Mouse (Mus musculus) C2C12 (cell line): ENCODE data around the gene Gm45213. TPM values are rescaled to one million over a fixed set of nuclear protein-coding genes. Genes with fewer than 3 reads are reported as not detected.

Source experiments
- H3K27me3 ChIP-seq: one replicate; pipeline ENCODE4 v1.6.1; 2011; ENCODE audit not compliant: control insufficient read depth, insufficient read depth, insufficient read length
- H3K36me3 ChIP-seq: one replicate; pipeline ENCODE4 v1.6.1; 2011; ENCODE audit not compliant: control insufficient read depth, insufficient read depth
- H3K4me3 ChIP-seq: one replicate; pipeline ENCODE4 v1.5.1; 2011; ENCODE audit warnings: mild to moderate bottlenecking, control low read depth; ENCODE audit not compliant: poor library complexity, insufficient read depth, severe bottlenecking
- H3K79me2 ChIP-seq: one replicate; pipeline ENCODE4 v1.6.1; 2011; ENCODE audit not compliant: control insufficient read depth, insufficient read depth
- H3K79me3 ChIP-seq: one replicate; pipeline ENCODE4 v1.6.1; 2011; ENCODE audit warnings: low read depth, control low read depth
- H3ac ChIP-seq: one replicate; pipeline ENCODE3; 2011; ENCODE audit warnings: low read depth; ENCODE audit not compliant: control insufficient read depth, insufficient read length
- CEBPB ChIP-seq: IDR thresholded peaks from one replicate; pipeline ENCODE4 v1.6.1; 2011; ENCODE audit warnings: low read depth, mild to moderate bottlenecking, control low read depth, moderate library complexity
- CTCF ChIP-seq: IDR thresholded peaks from one replicate; pipeline ENCODE4 v1.5.1; 2011; ENCODE audit not compliant: control insufficient read depth, insufficient read depth, insufficient read length
- FOSL1 ChIP-seq: IDR thresholded peaks from one replicate; pipeline ENCODE4 v1.8.0; 2011; ENCODE audit warnings: mild to moderate bottlenecking, low read length; ENCODE audit not compliant: poor library complexity, insufficient read depth, severe bottlenecking
- MAX ChIP-seq: IDR thresholded peaks from one replicate; pipeline ENCODE4 v1.6.1; 2011; ENCODE audit warnings: mild to moderate bottlenecking, control low read depth
- MYOD1 ChIP-seq: IDR thresholded peaks from one replicate; pipeline ENCODE4 v1.6.1; 2011; ENCODE audit warnings: low read depth; ENCODE audit not compliant: control insufficient read depth, insufficient read length
- MYOG ChIP-seq: IDR thresholded peaks from one replicate; pipeline ENCODE4 v1.6.1; 2011; ENCODE audit not compliant: control insufficient read depth, insufficient read length; ENCODE audit errors: extremely low read depth
- USF1 ChIP-seq: IDR thresholded peaks from one replicate; pipeline ENCODE4 v1.6.1; 2011; ENCODE audit warnings: low read depth, mild to moderate bottlenecking, control low read depth, moderate library complexity
- polyA plus RNA-seq: library from polyadenylated mRNA; unstranded; fragments of >200 nt; fragmentation: generic; extraction: Trizol; gene quantifications from one replicate; pipeline ENCODE4 v1.2.1, GENCODE M21; 2012; ENCODE audit warnings: missing spikeins

The Gm45213 gene
- polyA plus RNA-seq, 1 experiment: not detected

DNA sequence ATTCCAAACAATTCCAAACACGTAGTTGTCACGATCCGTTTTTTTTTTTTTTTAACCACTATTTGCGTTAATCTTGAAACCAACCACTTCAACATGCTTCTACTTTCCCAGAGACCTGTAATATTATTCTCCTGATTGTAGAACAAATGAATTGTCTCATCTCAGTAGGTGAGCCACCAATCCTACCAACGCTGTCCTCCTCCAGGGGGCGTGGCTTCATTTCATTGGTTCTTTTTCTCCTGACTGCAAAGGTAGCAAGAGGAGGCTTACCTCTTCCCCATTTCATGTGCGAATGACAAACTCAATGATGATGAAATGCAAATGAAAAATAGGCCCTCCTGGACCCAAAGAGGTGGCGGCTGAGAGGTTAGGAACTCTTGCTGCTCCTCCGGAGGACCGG lies 38.3 kb upstream of the Gm45213 start:
- no peaks in the 10 kb centered on the region for H3K79me3 ChIP-seq
- peaks cover 33% of the 10 kb centered on the region for H3K27me3 ChIP-seq
- TF ChIP-seq USF1: no peak
- TF ChIP-seq MYOD1: no peak
- TF ChIP-seq FOSL1: no peak
- no peak for TF ChIP-seq CTCF
- TF ChIP-seq CEBPB: no peak
- TF ChIP-seq MAX: no peak
- no peak for TF ChIP-seq MYOG

DNA sequence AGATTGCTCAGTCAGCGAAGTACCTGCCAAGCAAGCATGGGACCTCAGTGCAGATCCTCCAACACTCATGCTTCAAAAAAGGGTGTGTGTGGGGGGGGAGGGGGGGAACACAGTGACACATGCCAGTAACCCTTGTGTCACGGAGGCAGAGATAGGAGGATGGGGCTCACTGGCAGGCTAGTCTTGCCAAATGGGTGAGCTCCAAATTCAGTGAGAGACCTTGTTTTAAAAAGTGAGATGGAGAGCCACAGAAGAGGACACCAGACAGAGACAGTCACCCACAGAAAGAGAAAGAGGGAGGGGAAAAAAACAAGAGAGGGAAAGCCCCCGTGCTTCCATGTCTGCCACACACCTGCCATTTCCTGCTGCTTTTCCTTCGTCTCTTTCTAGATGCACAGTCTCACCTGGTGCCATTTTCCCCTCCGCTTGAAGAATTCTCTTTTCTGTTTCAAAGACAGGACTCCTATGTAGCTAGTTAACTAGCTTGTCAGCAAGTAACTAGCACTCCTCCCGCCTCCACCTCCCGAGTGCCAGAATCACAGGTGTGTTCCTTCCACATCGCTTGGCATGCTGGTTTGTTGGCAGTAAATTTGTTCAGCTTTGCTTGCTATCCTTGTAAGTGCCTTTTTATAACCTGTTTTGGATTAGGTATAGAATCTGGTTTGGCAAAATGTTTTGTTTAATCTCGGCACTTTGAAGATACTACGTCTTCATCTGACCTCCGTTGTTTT lies 35.1 kb upstream of the Gm45213 start:
- TF ChIP-seq FOSL1 (no peak), CTCF (no peak), CEBPB (no peak), USF1 (no peak), MYOG (no peak), MYOD1 (no peak), MAX (no peak)

More for the DNA sequence above, 38.3 kb upstream of the Gm45213 start:
- no peak overlapping the region for H3ac ChIP-seq
- no peaks in the 10 kb centered on the region for H3K36me3 ChIP-seq
- no peaks in the 10 kb centered on the region for H3K79me2 ChIP-seq
- H3K4me3 ChIP-seq: no peak overlapping the region

DNA sequence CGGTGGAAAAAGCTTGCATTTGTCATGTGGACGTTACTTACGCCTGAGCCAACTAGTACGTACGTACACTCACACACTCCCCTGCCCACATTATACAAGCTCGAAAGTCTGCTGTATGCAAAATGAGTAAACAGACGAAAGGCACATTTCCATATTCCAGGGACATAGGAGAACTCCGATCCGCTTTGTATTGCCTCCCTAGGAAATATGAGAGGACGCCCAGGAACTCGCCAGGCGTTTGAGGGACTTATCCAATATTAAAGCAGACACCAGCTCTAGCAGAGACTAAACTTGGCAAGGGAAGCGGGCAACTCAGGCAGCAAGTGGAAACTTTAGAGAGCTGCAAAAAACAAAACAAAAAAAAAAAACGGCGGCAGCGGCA lies 34.5 kb upstream of the Gm45213 start:
- peaks cover 40% of the 10 kb centered on the region for H3K27me3 ChIP-seq
- no peaks in the 10 kb centered on the region for H3K79me3 ChIP-seq
- H3ac ChIP-seq: no peak overlapping the region
- no peaks in the 10 kb centered on the region for H3K79me2 ChIP-seq
- H3K4me3 ChIP-seq: no peak overlapping the region
- H3K36me3 ChIP-seq: no peaks in the 10 kb centered on the region
- TF ChIP-seq CTCF (no peak), MAX (no peak), MYOG (no peak), CEBPB (no peak), USF1 (no peak), FOSL1 (no peak), MYOD1 (no peak)

More for the DNA sequence above, 35.1 kb upstream of the Gm45213 start:
- Histone ChIP-seq H3K27me3 (peaks cover 44% of the 10 kb centered on the region), H3K4me3 (no peak overlapping the region), H3K36me3 (no peaks in the 10 kb centered on the region), H3K79me3 (no peaks in the 10 kb centered on the region), H3K79me2 (no peaks in the 10 kb centered on the region), H3ac (no peak overlapping the region)

DNA sequence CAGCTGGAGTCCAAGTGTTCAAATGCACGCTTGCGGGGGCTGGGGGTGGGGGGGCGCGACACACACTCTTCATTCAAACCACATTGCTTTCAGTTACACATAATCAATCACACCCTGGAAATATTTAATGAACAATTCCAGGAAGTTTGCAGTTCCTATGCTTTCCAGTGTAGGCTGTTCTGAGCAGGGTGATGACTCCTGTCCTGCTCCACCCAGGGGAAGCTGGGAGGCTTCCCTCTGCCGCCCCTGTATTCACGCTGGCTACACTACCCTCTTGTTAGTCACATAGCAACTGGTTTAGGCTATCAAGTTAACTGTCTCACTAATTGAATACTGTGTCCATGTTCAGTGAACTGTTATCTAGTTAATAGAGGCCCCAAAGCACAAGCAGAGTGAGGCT lies 32.9 kb upstream of the Gm45213 start:
- H3K79me3 ChIP-seq: no peaks in the 10 kb centered on the region
- no peak overlapping the region for H3ac ChIP-seq
- TF ChIP-seq MAX: no peak
- TF ChIP-seq CEBPB: no peak
- TF ChIP-seq FOSL1: no peak
- no peak for TF ChIP-seq MYOD1
- TF ChIP-seq USF1: no peak
- TF ChIP-seq CTCF: no peak
- TF ChIP-seq MYOG: no peak
- no peaks in the 10 kb centered on the region for H3K79me2 ChIP-seq
- H3K27me3 ChIP-seq: peaks cover 43% of the 10 kb centered on the region
- H3K36me3 ChIP-seq: no peaks in the 10 kb centered on the region
- no peak overlapping the region for H3K4me3 ChIP-seq

DNA sequence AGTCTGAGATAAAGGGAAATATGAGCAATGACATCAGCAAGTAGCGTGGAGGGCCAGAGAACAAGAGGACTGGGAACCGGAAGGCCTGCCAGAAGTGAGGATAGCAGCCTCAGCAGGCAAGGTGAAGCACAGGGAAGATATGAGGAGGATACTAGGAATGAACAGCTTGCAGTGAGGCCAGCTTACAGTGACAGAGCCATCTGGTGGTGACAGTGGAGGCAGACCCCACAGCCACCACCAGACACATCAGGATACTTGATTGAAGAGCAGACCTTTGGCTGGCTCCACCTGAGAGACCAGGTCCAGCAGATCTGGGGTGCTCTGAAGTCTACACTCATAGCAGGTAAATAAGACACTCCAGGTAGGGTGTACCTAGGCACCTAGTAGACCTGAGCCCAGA lies 15.7 kb upstream of the Gm45213 start:
- Histone ChIP-seq H3ac (no peak overlapping the region), H3K36me3 (no peaks in the 10 kb centered on the region), H3K79me3 (no peaks in the 10 kb centered on the region), H3K79me2 (no peaks in the 10 kb centered on the region), H3K4me3 (no peak overlapping the region), H3K27me3 (peaks cover 39% of the 10 kb centered on the region)
- TF ChIP-seq USF1 (no peak), FOSL1 (no peak), MAX (no peak), MYOG (no peak), MYOD1 (no peak), CTCF (no peak), CEBPB (no peak)
